In genomic region chr10:39501977-39502706, GRCm38 (mm10) we compare ENCODE assay signal across 7 mouse cellular contexts.
DNase-seq lines count a peak whose midpoint lies in the region; ATAC-seq and TF ChIP-seq lines count a peak whose summit lies in the region.

No protein-coding gene starts in this region.

- no peaks in the 10 kb centered on the region for H3K9me3 ChIP-seq in ES-Bruce4 (replicated peaks; ENCODE audit: control insufficient read depth, insufficient read depth, low read length, poor library complexity, severe bottlenecking)
- no peaks in the 10 kb centered on the region for H3K9me3 ChIP-seq in embryonic facial prominence, embryonic 14.5 days (ENCODE audit: control insufficient read depth, low read length)
- H3K9me3 ChIP-seq in neural tube, embryonic 13.5 days = no peaks in the 10 kb centered on the region

- TF ChIP-seq POLR2A in ES-Bruce4 (IDR thresholded peaks at IDR 0.05; ENCODE audit: insufficient read depth, low read length) = no peak

- 63% methylated on average over 13 of the region's 13 CpGs for WGBS in embryonic facial prominence, embryonic 14.5 days
- 51% methylated on average over 13 of the region's 13 CpGs for WGBS in neural tube, embryonic 13.5 days

- intact Hi-C loops in heart, postnatal 10 days (cut with DNase I) = no loop called here

- no peaks in the 10 kb centered on the region for H3K27me3 ChIP-seq in ES-Bruce4 (ENCODE audit: control insufficient read depth, insufficient read depth, low read length, poor library complexity, severe bottlenecking)
- H3K27me3 ChIP-seq in embryonic facial prominence, embryonic 14.5 days (replicated peaks; ENCODE audit: control insufficient read depth, insufficient read depth, low read length) = no peaks in the 10 kb centered on the region
- H3K27me3 ChIP-seq in neural tube, embryonic 13.5 days = no peaks in the 10 kb centered on the region

- no peaks in the 10 kb centered on the region for H3K36me3 ChIP-seq in ES-Bruce4 (ENCODE audit: control insufficient read depth, insufficient read depth, low read length, poor library complexity, severe bottlenecking)
- H3K36me3 ChIP-seq in embryonic facial prominence, embryonic 14.5 days (ENCODE audit: control insufficient read depth, insufficient read depth, low read length) = no peaks in the 10 kb centered on the region
- H3K36me3 ChIP-seq in neural tube, embryonic 13.5 days = no peaks in the 10 kb centered on the region

- no peak for TF ChIP-seq CTCF in ES-Bruce4 (IDR thresholded peaks at IDR 0.05; ENCODE audit: low read depth, low read length)

- peak; percentile 53 for ATAC-seq in embryonic facial prominence, embryonic 14.5 days (ENCODE audit: low read depth)
- peak; percentile 51; the same call in 1 of the 2 replicates for ATAC-seq in neural tube, embryonic 13.5 days (ENCODE audit: low read depth)

- no peak overlapping the region for H3K9ac ChIP-seq in ES-Bruce4 (ENCODE audit: low read depth, poor library complexity, severe bottlenecking)
- no peak overlapping the region for H3K9ac ChIP-seq in embryonic facial prominence, embryonic 14.5 days (ENCODE audit: low read depth, low read length)
- peak overlapping the region; percentile 43 for H3K9ac ChIP-seq in neural tube, embryonic 13.5 days

- peak; percentile 34 for DNase-seq in R1 (ENCODE audit: low read depth, low spot score)
- peak; percentile 86 for DNase-seq in embryonic facial prominence, embryonic 14.5 days (ENCODE audit: low spot score)
- DNase-seq in heart, postnatal 10 days = peak; percentile 90
- DNase-seq in layer of hippocampus, adult 9-11 months = peak; percentile 37
- DNase-seq in embryo, embryonic 11 days = no peak

- H3K27ac ChIP-seq in ES-Bruce4 (ENCODE audit: insufficient read depth, low read length) = no peak overlapping the region
- H3K27ac ChIP-seq in embryonic facial prominence, embryonic 14.5 days (replicated peaks; ENCODE audit: low read depth, low read length) = no peak overlapping the region; the same call in 1 of the 2 replicates
- H3K27ac ChIP-seq in neural tube, embryonic 13.5 days (replicated peaks) = peak overlapping the region; percentile 94

- TF ChIP-seq EP300 in ES-Bruce4 (IDR thresholded peaks at IDR 0.05; ENCODE audit: insufficient read depth, low read depth, low read length) = no peak

- H3K4me2 ChIP-seq in embryonic facial prominence, embryonic 14.5 days (ENCODE audit: low read depth, low read length) = no peak overlapping the region
- H3K4me2 ChIP-seq in neural tube, embryonic 13.5 days = 0 out of 2 replicates have a peak overlapping the region, but pooled peaks have one; percentile 1

- peaks cover 2% of the 10 kb centered on the region for H3K4me1 ChIP-seq in ES-Bruce4 (ENCODE audit: control insufficient read depth, insufficient read depth, low read length)
- peaks cover 27% of the 10 kb centered on the region for H3K4me1 ChIP-seq in embryonic facial prominence, embryonic 14.5 days (ENCODE audit: control insufficient read depth, insufficient read depth, low read length)
- peaks cover 97% of the 10 kb centered on the region for H3K4me1 ChIP-seq in neural tube, embryonic 13.5 days (replicated peaks)

- H3K4me3 ChIP-seq in ES-Bruce4 (ENCODE audit: low read depth, low read length) = peak overlapping the region; percentile 22; the same call in 1 of the 2 replicates
- H3K4me3 ChIP-seq in embryonic facial prominence, embryonic 14.5 days (ENCODE audit: low read depth, low read length) = no peak overlapping the region
- H3K4me3 ChIP-seq in neural tube, embryonic 13.5 days = no peak overlapping the region
